Mouse (Mus musculus) small intestine, adult 10 weeks (tissue): ENCODE measurements around the gene Tmprss9. TPM values are rescaled to one million over a fixed set of nuclear protein-coding genes. Genes with fewer than 3 reads are reported as not detected.

Experiments used
- polyA plus RNA-seq: library from polyadenylated mRNA; stranded (reverse); fragments of 350-450 nt; fragmentation: Illumina TruSeq; extraction: RNeasy Lipid Tissue Mini Kit (QIAGEN cat#74804); gene quantifications from one replicate; pipeline ENCODE4 v1.2.3, GENCODE M21; 2014; ENCODE audit warnings: low replicate concordance

Gene Tmprss9
- polyA plus RNA-seq: not detected

DNA sequence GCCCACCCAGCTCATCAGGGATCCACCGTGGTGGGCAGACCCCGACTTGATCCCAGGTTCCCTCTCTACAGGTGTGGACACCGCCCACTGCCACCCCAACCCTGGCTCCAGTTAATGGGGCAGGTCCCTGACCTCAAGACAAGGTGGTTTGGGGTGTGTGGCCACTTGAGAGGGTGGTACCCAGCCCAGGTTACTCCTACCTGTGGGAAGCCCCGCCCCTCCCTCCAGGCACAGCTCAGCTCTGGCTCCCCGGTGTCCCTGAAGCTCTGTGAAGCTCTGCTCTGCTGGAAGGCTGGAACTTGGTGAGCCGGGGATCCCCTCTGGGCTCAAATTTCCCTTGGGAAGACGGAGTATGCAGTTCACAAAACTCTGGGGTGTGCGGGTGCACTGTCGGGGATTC is at the start of gene Tmprss9:
TSS of gene Tmprss9 (plus strand) at position 268 of the 400 bp plus-strand sequence.

DNA sequence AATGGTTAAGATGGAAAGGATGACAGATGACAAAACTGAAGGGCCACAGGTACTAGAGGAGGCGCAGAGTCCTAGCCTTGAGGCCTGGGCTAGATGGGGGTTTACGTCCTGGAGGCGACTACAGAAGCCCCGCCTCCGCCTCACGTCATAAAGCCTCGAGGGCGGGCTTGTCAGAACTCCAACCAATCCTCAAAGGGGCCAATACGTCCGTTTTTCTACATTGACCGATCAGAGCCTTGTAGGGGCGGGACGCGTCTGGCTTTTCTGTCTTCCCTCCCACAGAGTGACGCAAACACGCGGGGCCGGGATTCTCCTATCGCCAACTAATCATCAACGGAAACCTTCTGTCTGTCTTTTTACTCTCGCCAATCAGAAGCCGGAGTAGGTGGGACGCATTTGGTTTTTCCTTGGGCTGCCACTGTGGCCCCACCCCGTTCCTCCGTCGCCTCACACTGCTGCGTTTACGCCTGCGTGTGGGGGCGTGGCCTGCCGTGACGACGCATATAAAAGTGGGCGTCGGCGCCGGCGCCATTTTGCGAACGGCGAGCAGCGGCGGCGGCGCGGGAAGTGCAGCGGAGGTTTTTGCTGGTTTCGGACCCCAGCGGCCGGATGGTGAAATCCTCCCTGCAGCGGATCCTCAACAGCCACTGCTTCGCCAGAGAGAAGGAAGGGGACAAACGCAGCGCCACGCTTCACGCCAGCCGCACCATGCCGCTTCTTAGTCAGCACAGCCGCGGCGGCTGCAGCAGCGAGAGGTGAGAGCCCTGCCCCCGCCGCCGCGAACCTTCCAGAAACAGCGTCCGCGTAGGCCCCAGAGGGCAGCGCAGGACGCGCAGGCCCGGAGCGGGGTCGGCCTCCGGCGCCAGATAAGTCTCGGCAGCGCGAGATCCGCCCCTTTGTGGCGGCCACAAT is 45.2 kb upstream of the Tmprss9 start, which contains the start of gene Oaz1:
TSS of gene Oaz1 (plus strand) at position 506 of the 912 bp plus-strand sequence.

DNA sequence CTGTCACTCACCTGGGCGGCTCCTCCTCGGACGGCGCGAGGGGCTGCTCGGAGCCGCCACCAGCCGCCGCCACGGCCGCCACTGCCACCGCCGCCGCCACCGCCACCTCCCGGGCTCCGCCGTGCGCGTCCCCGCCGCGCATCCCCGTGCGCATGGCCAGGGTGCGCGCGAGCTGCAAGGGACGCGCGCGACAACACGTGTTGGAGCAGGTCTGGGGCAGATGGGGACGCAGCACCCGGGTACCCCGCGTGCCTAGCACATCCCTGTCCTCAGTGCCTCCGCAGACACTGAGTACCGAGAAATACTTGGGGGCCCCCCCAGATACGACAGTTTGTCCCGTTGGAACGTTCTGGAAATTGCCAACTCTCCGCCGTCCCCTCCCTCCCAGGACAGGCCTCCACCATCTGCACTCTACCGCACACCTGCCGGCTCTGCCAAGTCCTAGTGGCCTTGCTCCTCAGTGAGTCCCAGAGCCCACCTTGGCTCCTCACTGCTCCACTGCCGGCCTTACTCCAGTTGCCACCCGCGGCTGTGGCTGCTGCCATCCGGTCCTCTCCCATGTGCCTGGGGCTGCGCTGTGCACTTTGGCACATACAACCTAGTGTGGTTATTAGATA is 27.6 kb upstream of the Tmprss9 start, which contains the start of gene Lingo3:
TSS of gene Lingo3 (minus strand) at position 109 of the 617 bp plus-strand sequence.

DNA sequence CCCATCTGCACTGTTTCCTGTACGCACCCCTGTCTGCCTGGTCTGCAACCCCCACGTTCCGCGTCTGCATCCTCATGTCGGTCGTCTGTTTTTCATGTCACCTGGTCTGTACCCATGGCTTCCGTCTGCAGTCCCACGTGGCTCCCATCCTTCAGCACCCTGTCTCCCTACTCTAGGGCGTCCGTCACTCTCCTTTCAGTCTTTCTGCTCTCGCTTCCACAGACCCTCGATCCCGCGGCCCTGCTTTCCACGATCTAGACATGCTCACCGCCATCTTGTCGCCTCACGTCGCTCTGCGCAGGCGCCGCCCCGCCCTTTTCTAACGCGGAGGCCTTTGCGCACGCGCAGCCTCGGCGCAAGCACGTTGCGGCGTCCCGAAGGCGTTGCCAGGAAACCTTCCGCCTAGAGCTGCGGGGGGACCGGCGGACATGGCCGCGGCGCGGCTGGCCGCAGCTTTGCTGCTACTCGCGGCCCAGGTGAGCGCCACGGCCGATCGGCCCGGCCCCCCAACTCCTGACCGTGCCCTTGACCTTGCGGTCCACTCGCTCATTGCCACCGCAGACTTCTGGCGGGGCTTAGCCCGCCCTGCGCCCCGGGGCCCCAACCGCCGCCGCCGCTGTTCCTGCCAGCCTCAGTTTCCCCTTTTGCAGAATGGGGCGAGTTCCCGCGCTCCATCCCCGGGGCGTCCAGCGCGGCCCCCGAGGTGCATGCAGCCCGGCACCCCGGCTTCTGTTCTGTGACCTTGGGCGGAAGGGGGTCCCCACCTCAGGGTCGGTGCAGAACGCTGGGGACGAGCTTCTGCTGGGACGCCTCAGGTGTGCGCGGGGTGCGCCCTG is 16.5 kb upstream of the Tmprss9 start, which contains the start of the genes Lsm7 and Sppl2b:
TSS of gene Lsm7 (minus strand) at position 297 of the 836 bp plus-strand sequence.
TSS of gene Sppl2b (plus strand) at position 363 of the 836 bp plus-strand sequence.

DNA sequence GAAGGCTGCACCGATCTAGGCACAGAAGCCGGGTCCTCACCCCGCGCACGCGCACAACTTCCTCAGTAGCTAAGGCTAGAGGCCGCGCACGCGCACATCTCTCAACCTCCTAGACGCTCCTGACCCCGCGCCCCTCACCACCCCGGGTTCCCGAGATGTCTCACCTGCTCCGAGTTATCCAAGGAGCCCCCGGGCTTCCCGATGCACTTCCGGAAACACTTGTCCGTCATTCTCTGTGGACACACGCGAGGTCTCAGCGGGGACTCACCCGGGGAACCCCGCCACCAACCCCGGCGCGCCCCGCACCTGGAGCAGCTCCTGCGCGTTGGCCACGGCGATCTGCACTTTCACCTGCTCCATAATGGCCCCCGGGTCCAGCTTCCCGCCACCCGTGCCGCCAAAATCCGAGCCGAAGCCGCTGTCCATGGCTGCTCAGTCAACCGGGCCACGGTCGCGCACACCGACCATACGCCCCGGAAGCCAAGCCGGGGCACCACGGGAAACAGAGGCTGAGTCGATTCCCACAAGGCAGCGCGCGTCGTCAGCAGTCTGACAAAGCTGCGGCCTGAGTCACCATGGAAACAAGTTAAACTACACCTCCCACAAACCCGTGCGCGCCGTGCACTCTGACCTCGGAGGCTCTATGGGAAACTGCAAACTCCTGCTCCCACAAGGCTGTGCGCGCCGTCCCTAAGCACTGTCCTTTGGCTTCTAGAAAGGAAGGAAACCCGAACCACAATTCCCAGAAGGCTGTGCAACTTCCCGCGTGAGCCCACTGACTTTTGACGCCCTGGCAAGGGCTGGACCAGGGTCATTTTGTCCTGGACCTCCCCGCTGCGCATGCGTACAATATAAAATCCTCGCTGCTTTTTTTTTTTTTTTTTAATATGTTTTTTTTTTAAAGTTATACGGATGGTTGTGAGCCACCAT is 28.9 kb downstream of the Tmprss9 start, which contains the start of gene Timm13:
TSS of gene Timm13 (minus strand) at position 652 of the 930 bp plus-strand sequence.

DNA sequence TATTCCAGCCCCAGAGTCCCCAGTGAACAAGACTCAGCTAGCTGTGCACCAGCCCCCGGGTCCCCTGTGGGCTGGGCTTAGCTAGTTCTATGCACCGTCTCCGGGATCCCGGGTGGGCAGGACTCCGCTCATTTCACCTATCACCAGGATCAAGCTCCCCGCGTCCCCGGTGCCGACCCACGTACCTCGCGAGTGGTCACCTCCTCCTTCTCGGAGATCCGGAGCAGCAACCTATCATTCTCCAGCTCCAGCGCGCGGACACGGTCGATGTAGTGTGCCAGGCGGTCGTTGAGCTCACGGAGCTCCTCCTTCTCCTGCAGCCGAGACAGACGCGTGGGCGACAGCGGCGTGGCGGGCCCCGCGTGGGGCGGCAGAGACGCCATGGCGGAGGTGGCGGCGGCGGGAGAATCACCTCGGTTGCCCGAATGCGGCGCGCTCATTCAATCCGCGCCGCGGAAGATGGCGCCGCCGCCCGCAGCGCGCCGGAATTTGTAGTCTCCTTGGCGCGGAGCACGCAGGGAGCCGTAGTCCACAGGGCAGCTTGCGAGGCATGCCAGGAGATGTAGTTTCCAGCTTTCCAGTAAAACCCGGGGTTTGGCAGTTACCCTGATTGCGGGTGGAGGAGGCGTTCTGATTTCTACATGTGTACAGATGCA is 46.3 kb downstream of the Tmprss9 start, which contains the start of gene Lmnb2:
TSS of gene Lmnb2 (minus strand) at position 467 of the 656 bp plus-strand sequence.

DNA sequence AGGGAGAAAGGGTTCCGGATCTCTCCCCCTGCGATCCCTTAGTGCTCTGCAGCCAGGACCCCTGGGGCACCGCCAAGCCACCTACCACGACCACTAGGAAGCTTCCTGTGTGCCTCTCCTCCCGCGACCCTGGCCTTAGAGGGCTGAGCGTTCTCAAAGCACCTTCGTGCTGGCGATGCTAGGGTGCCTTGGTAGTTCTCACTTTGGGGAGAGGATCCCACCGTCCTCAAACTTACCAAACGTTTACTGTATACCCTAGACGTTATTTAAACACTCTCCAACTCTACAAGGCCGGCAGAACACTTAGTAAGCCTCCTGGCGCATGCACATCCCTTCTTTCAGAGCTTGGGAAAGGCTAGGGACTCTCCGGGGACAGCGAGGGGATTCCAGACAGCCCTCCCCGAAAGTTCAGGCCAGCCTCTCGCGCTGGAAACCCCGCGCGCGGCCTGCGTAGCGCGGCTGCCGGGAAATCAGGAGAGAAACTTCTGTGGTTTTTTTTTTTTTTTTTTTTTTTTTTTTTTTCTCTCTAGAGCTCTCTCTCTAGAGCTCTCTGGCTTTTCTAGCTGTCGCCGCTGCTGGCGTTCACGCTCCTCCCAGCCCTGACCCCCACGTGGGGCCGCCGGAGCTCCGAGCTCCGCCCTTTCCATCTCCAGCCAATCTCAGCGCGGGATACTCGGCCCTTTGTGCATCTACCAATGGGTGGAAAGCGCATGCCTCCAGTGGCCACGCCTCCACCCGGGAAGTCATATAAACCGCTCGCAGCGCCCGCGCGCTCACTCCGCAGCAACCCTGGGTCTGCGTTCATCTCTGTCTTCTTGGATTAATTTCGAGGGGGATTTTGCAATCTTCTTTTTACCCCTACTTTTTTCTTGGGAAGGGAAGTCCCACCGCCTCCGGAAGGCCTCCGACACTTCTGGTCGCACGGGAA is 57.9 kb downstream of the Tmprss9 start, which contains the start of gene Gadd45b:
TSS of gene Gadd45b (plus strand) at position 775 of the 928 bp plus-strand sequence.

Other genes with a start within 250 kb of the Tmprss9 start
- 0.41 TPM for gene Csnk1g2, start 249.0 kb upstream of the Tmprss9 start, polyA plus RNA-seq
- 0.19 TPM for gene Btbd2, start 214.8 kb upstream of the Tmprss9 start, polyA plus RNA-seq
- gene Mknk2, start 193.7 kb upstream of the Tmprss9 start, polyA plus RNA-seq: 0.56 TPM
- gene Mob3a, start 169.9 kb upstream of the Tmprss9 start, polyA plus RNA-seq: 2.5 TPM
- not detected for gene Izumo4, start 169.7 kb upstream of the Tmprss9 start, polyA plus RNA-seq
- 7.6 TPM for gene Ap3d1, start 129.6 kb upstream of the Tmprss9 start, polyA plus RNA-seq
- gene Dot1l, start 116.6 kb upstream of the Tmprss9 start, polyA plus RNA-seq: 4.4 TPM
- 1.9 TPM for gene Sf3a2, start 73.7 kb upstream of the Tmprss9 start, polyA plus RNA-seq
- gene Plekhj1, start 73.2 kb upstream of the Tmprss9 start, polyA plus RNA-seq: not detected
- gene Amh, start 66.6 kb upstream of the Tmprss9 start, polyA plus RNA-seq: not detected
- not detected for gene Jsrp1, start 58.4 kb upstream of the Tmprss9 start, polyA plus RNA-seq
- 174 TPM for gene Oaz1, start 45.2 kb upstream of the Tmprss9 start, polyA plus RNA-seq
- not detected for gene Lingo3, start 27.8 kb upstream of the Tmprss9 start, polyA plus RNA-seq
- not detected for gene Lsm7, start 16.6 kb upstream of the Tmprss9 start, polyA plus RNA-seq
- 0.11 TPM for gene Sppl2b, start 16.6 kb upstream of the Tmprss9 start, polyA plus RNA-seq
- gene Timm13, start 29.1 kb downstream of the Tmprss9 start, polyA plus RNA-seq: not detected
- gene Lmnb2, start 46.4 kb downstream of the Tmprss9 start, polyA plus RNA-seq: 0.45 TPM
- gene Gadd45b, start 58.2 kb downstream of the Tmprss9 start, polyA plus RNA-seq: 9.7 TPM
- not detected for gene Gng7, start 143.1 kb downstream of the Tmprss9 start, polyA plus RNA-seq
- 0.15 TPM for gene Diras1, start 153.8 kb downstream of the Tmprss9 start, polyA plus RNA-seq
- gene Slc39a3, start 165.6 kb downstream of the Tmprss9 start, polyA plus RNA-seq: 0.19 TPM
- 0.41 TPM for gene Sgta, start 188.3 kb downstream of the Tmprss9 start, polyA plus RNA-seq
- not detected for gene Thop1, start 198.2 kb downstream of the Tmprss9 start, polyA plus RNA-seq
- 29.5 TPM for gene Creb3l3, start 227.0 kb downstream of the Tmprss9 start, polyA plus RNA-seq
- 4.5 TPM for gene Map2k2, start 234.1 kb downstream of the Tmprss9 start, polyA plus RNA-seq